Mouse (Mus musculus): Measurements from ENCODE around the gene Cdh1. TPM values are rescaled to one million over a fixed set of nuclear protein-coding genes. Genes with fewer than 3 reads are reported as not detected.

Cdh1 gene
- total and polyA plus RNA-seq, 3 experiments, result 0.13 TPM; not detected in 2

DNA sequence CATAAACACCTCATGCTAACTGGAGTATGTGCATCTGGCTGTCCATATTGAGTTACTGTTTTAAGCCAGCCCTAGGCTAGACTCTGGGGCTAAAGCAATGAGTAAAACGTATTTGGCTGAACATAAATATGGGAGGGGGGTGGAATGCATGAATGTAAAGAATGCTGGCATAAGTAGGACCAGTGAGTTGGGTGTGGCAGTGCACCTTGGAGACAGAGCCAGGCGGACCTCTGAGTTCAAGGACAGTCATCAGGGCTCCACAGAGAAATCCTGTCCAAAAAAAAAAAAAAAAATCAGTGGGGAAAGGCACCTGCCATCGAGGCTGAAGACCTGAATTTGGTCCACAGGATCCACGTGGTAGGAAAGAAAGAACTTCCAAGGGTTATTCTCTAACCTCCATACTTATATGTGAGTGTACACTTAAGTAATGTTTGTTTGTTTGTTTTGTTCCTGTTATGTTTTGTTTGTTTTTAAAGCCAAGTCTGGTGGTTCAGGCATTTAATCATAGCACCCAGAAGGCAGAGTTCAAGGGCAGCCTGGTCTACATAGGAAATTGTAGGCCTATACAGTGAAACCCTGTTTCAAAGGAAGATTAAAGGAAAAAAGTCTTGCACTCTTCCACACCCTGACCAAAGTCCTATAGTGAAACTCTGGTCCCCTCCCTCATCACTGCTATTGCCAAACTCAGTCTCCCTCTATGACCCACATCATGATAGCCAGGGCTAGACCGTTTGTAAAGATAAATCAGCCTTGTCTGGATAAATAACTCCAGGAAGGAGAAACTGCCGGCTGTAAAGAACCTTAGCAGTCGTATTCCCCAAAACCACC lies 6.1 kb downstream of the Cdh1 start:
- dilution Hi-C loops (cut with MboI; ENCODE audit: extremely low pct_ligation_motif_present, extremely low pct_unique_long_range_greater_than_20kb, low sequenced_read_pairs), result no loop called here
- Histone ChIP-seq H3K4me2 (ENCODE audit: insufficient read depth, low read depth, poor library complexity, severe bottlenecking) (no peak overlapping the region), H3K36me3 (replicated peaks in 1 of 2; ENCODE audit: control insufficient read depth in 1 of 2, insufficient read depth in 1 of 2, low read length in 1 of 2) (no peaks in the 10 kb centered on the region), H3K4me3 (replicated peaks in 1 of 3; ENCODE audit: low read depth in 2 of 3, low read length in 2 of 3, poor library complexity in 1 of 3) (no peak overlapping the region), H3K4me1 (ENCODE audit: control insufficient read depth in 1 of 2, insufficient read depth in 2 of 2) (peaks cover 0 to 20% of the 10 kb centered on the region in 2 experiments; a peak in 2 of 4 replicates), H3K9ac (ENCODE audit: insufficient read depth, low read depth) (no peak overlapping the region), H3K9me3 (replicated peaks; ENCODE audit: low read length) (no peaks in the 10 kb centered on the region), H3K27me3 (replicated peaks) (no peaks in the 10 kb centered on the region), H3K79me2 (replicated peaks; ENCODE audit: control insufficient read depth, extremely low read depth, insufficient read depth, poor library complexity, severe bottlenecking) (no peaks in the 10 kb centered on the region), H3K27ac (ENCODE audit: insufficient read depth, low read depth) (no peak overlapping the region)
- DNase-seq (ENCODE audit: extremely low read depth), result no peak
- in situ Hi-C loops (cut with MboI; ENCODE audit: low pct_ligation_motif_present, low pct_unique_long_range_greater_than_20kb, low sequenced_read_pairs), result no loop called here
- no peak for TF ChIP-seq CHD2 (IDR thresholded peaks at IDR 0.05; ENCODE audit: low read length)

DNA sequence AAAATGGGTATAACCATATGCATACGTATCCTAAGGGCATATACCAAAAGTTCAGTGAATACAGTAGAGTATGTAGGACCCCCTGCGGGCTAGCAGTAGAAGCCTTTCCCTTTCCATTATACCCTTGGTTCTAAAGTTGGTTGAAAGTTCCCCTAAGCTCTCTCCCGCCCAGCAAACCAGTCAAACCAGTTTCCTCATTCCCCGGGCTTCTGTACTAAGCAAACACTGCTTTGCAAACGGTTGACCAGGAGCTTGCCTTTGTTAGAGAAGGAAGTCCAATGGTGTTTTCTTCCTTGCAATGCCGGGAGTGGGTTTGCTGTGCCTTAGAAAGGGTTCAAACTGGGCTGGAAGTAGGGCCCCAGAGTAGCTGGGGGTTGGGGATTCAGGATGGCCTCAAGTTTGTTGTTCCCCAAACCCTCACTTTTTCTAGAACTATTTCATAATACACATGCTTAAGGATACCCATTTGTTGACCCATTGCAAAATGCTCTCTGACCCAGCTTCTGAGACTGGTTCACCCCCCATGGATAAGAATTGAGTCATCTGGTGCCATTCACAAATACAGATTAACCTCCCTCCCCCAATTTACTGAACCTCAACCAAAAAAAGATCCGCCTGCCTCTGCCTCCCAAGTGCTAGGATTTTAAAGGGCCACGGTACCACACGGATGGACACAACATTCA lies 7.9 kb downstream of the Cdh1 start:
- dilution Hi-C loops (cut with MboI; ENCODE audit: extremely low pct_ligation_motif_present, extremely low pct_unique_long_range_greater_than_20kb, low sequenced_read_pairs) (no loop called here), in situ Hi-C loops (cut with MboI; ENCODE audit: low pct_ligation_motif_present, low pct_unique_long_range_greater_than_20kb, low sequenced_read_pairs) (no loop called here)
- Histone ChIP-seq H3K4me2 (ENCODE audit: insufficient read depth, low read depth, poor library complexity, severe bottlenecking) (no peak overlapping the region), H3K4me1 (ENCODE audit: control insufficient read depth in 1 of 2, insufficient read depth in 2 of 2) (peaks cover 0 to 16% of the 10 kb centered on the region in 2 experiments; a peak in 2 of 4 replicates), H3K9ac (ENCODE audit: insufficient read depth, low read depth) (no peak overlapping the region), H3K27me3 (replicated peaks) (no peaks in the 10 kb centered on the region), H3K36me3 (replicated peaks in 1 of 2; ENCODE audit: control insufficient read depth in 1 of 2, insufficient read depth in 1 of 2, low read length in 1 of 2) (no peaks in the 10 kb centered on the region), H3K4me3 (replicated peaks in 1 of 3; ENCODE audit: low read depth in 2 of 3, low read length in 2 of 3, poor library complexity in 1 of 3) (no peak overlapping the region), H3K9me3 (replicated peaks; ENCODE audit: low read length) (no peaks in the 10 kb centered on the region), H3K27ac (ENCODE audit: insufficient read depth, low read depth) (no peak overlapping the region), H3K79me2 (replicated peaks; ENCODE audit: control insufficient read depth, extremely low read depth, insufficient read depth, poor library complexity, severe bottlenecking) (no peaks in the 10 kb centered on the region)
- DNase-seq (ENCODE audit: extremely low read depth), result no peak
- TF ChIP-seq POLR2A (IDR thresholded peaks at IDR 0.05; ENCODE audit: low read depth, low read length) (no peak), RAD21 (IDR thresholded peaks at IDR 0.05; ENCODE audit: low read depth, low read length) (no peak), ETS1 (conservative IDR thresholded peaks at IDR 0.05; ENCODE audit: low read depth, low read length) (no peak), UBTF (IDR thresholded peaks at IDR 0.05; ENCODE audit: low read depth, low read length) (no peak), KAT2A (IDR thresholded peaks at IDR 0.05; ENCODE audit: insufficient replicate concordance, low read length) (no peak), EP300 (IDR thresholded peaks at IDR 0.05; ENCODE audit: low read length) (no peak), MAX (IDR thresholded peaks at IDR 0.05; ENCODE audit: low read length) (no peak), USF2 (conservative IDR thresholded peaks at IDR 0.05; ENCODE audit: low read depth, low read length) (no peak)

DNA sequence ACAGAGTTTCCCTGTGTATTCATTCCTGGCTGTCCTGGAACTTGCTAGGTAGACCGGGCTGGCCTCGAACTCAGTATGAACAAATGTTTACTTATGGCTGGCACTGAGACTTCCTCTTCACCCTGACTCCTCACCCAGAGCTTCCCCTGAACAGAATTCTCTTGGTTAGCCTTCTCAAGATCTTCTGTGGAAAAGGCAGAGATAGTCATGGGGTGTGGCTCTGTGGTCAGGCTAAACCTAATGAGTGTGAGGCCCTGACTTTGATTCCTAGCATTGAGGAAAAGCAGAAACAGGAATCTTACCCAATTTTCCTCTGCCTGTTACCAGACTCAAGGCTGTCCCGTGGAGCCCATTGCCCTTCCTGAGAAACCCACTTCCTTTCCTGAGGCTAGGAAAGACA lies 8.9 kb downstream of the Cdh1 start:
- Histone ChIP-seq H3K36me3 (replicated peaks in 1 of 2; ENCODE audit: control insufficient read depth in 1 of 2, insufficient read depth in 1 of 2, low read length in 1 of 2) (no peaks in the 10 kb centered on the region), H3K79me2 (replicated peaks; ENCODE audit: control insufficient read depth, extremely low read depth, insufficient read depth, poor library complexity, severe bottlenecking) (no peaks in the 10 kb centered on the region), H3K27ac (ENCODE audit: insufficient read depth, low read depth) (no peak overlapping the region), H3K9ac (ENCODE audit: insufficient read depth, low read depth) (no peak overlapping the region), H3K4me3 (replicated peaks in 1 of 3; ENCODE audit: low read depth in 2 of 3, low read length in 2 of 3, poor library complexity in 1 of 3) (no peak overlapping the region), H3K4me2 (ENCODE audit: insufficient read depth, low read depth, poor library complexity, severe bottlenecking) (no peak overlapping the region), H3K9me3 (replicated peaks; ENCODE audit: low read length) (no peaks in the 10 kb centered on the region), H3K4me1 (ENCODE audit: control insufficient read depth in 1 of 2, insufficient read depth in 2 of 2) (peaks cover 0 to 7% of the 10 kb centered on the region in 2 experiments; a peak in 1 of 4 replicates), H3K27me3 (replicated peaks) (no peaks in the 10 kb centered on the region)
- DNase-seq (ENCODE audit: extremely low read depth), result no peak
- TF ChIP-seq MYC (IDR thresholded peaks at IDR 0.05; ENCODE audit: low read depth, low read length), result no peak
- no peak for TF ChIP-seq CHD2 (IDR thresholded peaks at IDR 0.05; ENCODE audit: low read length)
- TF ChIP-seq MAX (IDR thresholded peaks at IDR 0.05; ENCODE audit: low read length), result no peak
- TF ChIP-seq SMC3 (IDR thresholded peaks at IDR 0.05; ENCODE audit: low read depth, low read length), result no peak
- no peak for TF ChIP-seq JUND (conservative IDR thresholded peaks at IDR 0.05; ENCODE audit: low read depth, low read length)
- no peak for TF ChIP-seq ZMIZ1 (IDR thresholded peaks at IDR 0.05; ENCODE audit: low read depth, low read length)
- no peak for TF ChIP-seq ZKSCAN1 (IDR thresholded peaks at IDR 0.05; ENCODE audit: borderline replicate concordance, low read depth, low read length)
- TF ChIP-seq RCOR1 (conservative IDR thresholded peaks at IDR 0.05; ENCODE audit: low read depth, low read length), result no peak
- dilution Hi-C loops (cut with MboI; ENCODE audit: extremely low pct_ligation_motif_present, extremely low pct_unique_long_range_greater_than_20kb, low sequenced_read_pairs) (no loop called here), in situ Hi-C loops (cut with MboI; ENCODE audit: low pct_ligation_motif_present, low pct_unique_long_range_greater_than_20kb, low sequenced_read_pairs) (no loop called here)
